Mouse (Mus musculus): ENCODE measurements around the gene Tgfa.

- no peak for TF ChIP-seq CTCF (IDR thresholded peaks at IDR 0.05; ENCODE audit: low read depth)
- no peak for TF ChIP-seq EP300 (IDR thresholded peaks at IDR 0.05; ENCODE audit: low read depth)
These were observed 37.5 kb upstream of the Tgfa start for GRCm38 (mm10) chr6:86157253-86158234.
